ENCODE assay signal across 7 mouse cellular contexts in genomic region chr16:32878972-32879926, GRCm38 (mm10). TPM values are rescaled to one million over a fixed set of nuclear protein-coding genes. Genes with fewer than 3 reads are reported as not detected.
DNase-seq lines count a peak whose midpoint lies in the region; ATAC-seq and TF ChIP-seq lines count a peak whose summit lies in the region.

No protein-coding gene starts in this region.

- DNase-seq in testis, postnatal 14 days (ENCODE audit: low spot score), result no peak
- no peak for DNase-seq in forebrain, embryonic 11.5 days (ENCODE audit: low spot score)
- no peak for DNase-seq in liver, embryonic 13.5 days
- DNase-seq in right cerebral cortex, postnatal 25 days, result no peak
- DNase-seq in B cell, adult 2 months, result no peak

- no peak for ATAC-seq in forebrain, embryonic 11.5 days (replicated peaks; ENCODE audit: low FRiP score)
- ATAC-seq in liver, embryonic 13.5 days (ENCODE audit: low read depth), result no peak
- ATAC-seq in erythroid progenitor cell, adult 5-6 weeks (replicated peaks; ENCODE audit: low FRiP score, poor library complexity, severe bottlenecking), result no peak

- peak overlapping the region; percentile 86; the same call in 1 of the 2 replicates for H3K9ac ChIP-seq in forebrain, embryonic 11.5 days (ENCODE audit: low read length)
- H3K9ac ChIP-seq in liver, embryonic 13.5 days, result peak overlapping the region; percentile 86

- no peaks in the 10 kb centered on the region for H3K27me3 ChIP-seq in testis, adult 2 months (ENCODE audit: control insufficient read depth, insufficient read depth, low read length)
- H3K27me3 ChIP-seq in forebrain, embryonic 11.5 days (ENCODE audit: control insufficient read depth, insufficient read depth, low read length), result no peaks in the 10 kb centered on the region
- H3K27me3 ChIP-seq in liver, embryonic 13.5 days, result no peaks in the 10 kb centered on the region

- no peak for TF ChIP-seq CTCF in testis, adult 2 months (IDR thresholded peaks at IDR 0.05; ENCODE audit: control insufficient read depth, insufficient read depth, insufficient replicate concordance, low read depth, low read length)

- H3K36me3 ChIP-seq in testis, adult 2 months (ENCODE audit: control insufficient read depth, insufficient read depth, low read length), result peaks cover 2% of the 10 kb centered on the region
- no peaks in the 10 kb centered on the region for H3K36me3 ChIP-seq in forebrain, embryonic 11.5 days (ENCODE audit: control insufficient read depth, insufficient read depth, low read length)
- H3K36me3 ChIP-seq in liver, embryonic 13.5 days, result no peaks in the 10 kb centered on the region

- H3K4me2 ChIP-seq in forebrain, embryonic 11.5 days (ENCODE audit: low read depth, low read length, severe bottlenecking), result peak overlapping the region; percentile 62; the same call in 1 of the 2 replicates
- H3K4me2 ChIP-seq in liver, embryonic 13.5 days, result peak overlapping the region; percentile 98

- H3K27ac ChIP-seq in testis, adult 2 months (ENCODE audit: control insufficient read depth, insufficient read depth, low read depth, low read length), result peak overlapping the region; percentile 22; the same call in 1 of the 2 replicates
- H3K27ac ChIP-seq in forebrain, embryonic 11.5 days (ENCODE audit: low read depth, low read length), result no peak overlapping the region
- H3K27ac ChIP-seq in liver, embryonic 13.5 days, result no peak overlapping the region

- no peaks in the 10 kb centered on the region for H3K9me3 ChIP-seq in forebrain, embryonic 11.5 days (ENCODE audit: control insufficient read depth, low read length)
- no peaks in the 10 kb centered on the region for H3K9me3 ChIP-seq in liver, embryonic 13.5 days (replicated peaks)

- H3K4me1 ChIP-seq in testis, adult 2 months (ENCODE audit: control insufficient read depth, insufficient read depth, low read length), result peaks cover 5% of the 10 kb centered on the region
- no peaks in the 10 kb centered on the region; the same call in 1 of the 2 replicates for H3K4me1 ChIP-seq in forebrain, embryonic 11.5 days (replicated peaks; ENCODE audit: control insufficient read depth, insufficient read depth, low read length)
- peaks cover 28% of the 10 kb centered on the region for H3K4me1 ChIP-seq in liver, embryonic 13.5 days (replicated peaks)

- no peak for TF ChIP-seq POLR2A in testis, adult 2 months (IDR thresholded peaks at IDR 0.05; ENCODE audit: control insufficient read depth, low read depth, low read length)

- H3K4me3 ChIP-seq in testis, adult 2 months (ENCODE audit: control insufficient read depth, low read depth, low read length), result peak overlapping the region; percentile 69
- H3K4me3 ChIP-seq in forebrain, embryonic 11.5 days (ENCODE audit: low read depth, low read length), result peak overlapping the region; percentile 92; the same call in 1 of the 2 replicates
- peak overlapping the region; percentile 80 for H3K4me3 ChIP-seq in liver, embryonic 13.5 days (replicated peaks)

- WGBS in forebrain, embryonic 11.5 days, result 88% methylated on average over 14 of the region's 14 CpGs
- 66% methylated on average over 14 of the region's 14 CpGs for WGBS in liver, embryonic 13.5 days (ENCODE audit: insufficient replicate concordance)

RNA-seq across cellular contexts. Expression of gene Rubcn, which starts 1.7 kb away (rescaled TPM):
- polyA plus RNA-seq in testis, adult 2 months (2012; rRNA removed), result 77.3 and 84.7 TPM in 2 replicates
- polyA plus RNA-seq in forebrain, embryonic 11.5 days (2014; fragmentation: Nextera tagmentation; extraction: Ambion mirVana), result 18.6 and 21.7 TPM in 2 replicates
- 4.3 and 5.2 TPM in 2 replicates for polyA plus RNA-seq in liver, embryonic 13.5 days (2015; fragmentation: Nextera tagmentation; extraction: Ambion mirVana)
- 6.5 and 13.0 TPM in 2 replicates for total RNA-seq in erythroid progenitor cell, adult 5-6 weeks (2015; ENCODE audit: low replicate concordance)
- total RNA-seq in erythroid progenitor cell, adult 5-6 weeks (2017; ENCODE audit: low replicate concordance), result 6.0 and 7.9 TPM in 2 replicates

RNA-seq across cellular contexts. Expression of gene Fyttd1, which starts 1.9 kb away (rescaled TPM):
- polyA plus RNA-seq in testis, adult 2 months (2012; rRNA removed), result 35.8 and 45.3 TPM in 2 replicates
- 110 and 118 TPM in 2 replicates for polyA plus RNA-seq in forebrain, embryonic 11.5 days (2014; fragmentation: Nextera tagmentation; extraction: Ambion mirVana)
- 34.0 and 42.4 TPM in 2 replicates for polyA plus RNA-seq in liver, embryonic 13.5 days (2015; fragmentation: Nextera tagmentation; extraction: Ambion mirVana)
- 5.8 and 11.3 TPM in 2 replicates for total RNA-seq in erythroid progenitor cell, adult 5-6 weeks (2015; ENCODE audit: low replicate concordance)
- 7.4 and 19.7 TPM in 2 replicates for total RNA-seq in erythroid progenitor cell, adult 5-6 weeks (2017; ENCODE audit: low replicate concordance)

RNA-seq across cellular contexts. Expression of gene Lrch3, which starts 34.7 kb away (rescaled TPM):
- 14.2 and 15.4 TPM in 2 replicates for polyA plus RNA-seq in testis, adult 2 months (2012; rRNA removed)
- polyA plus RNA-seq in forebrain, embryonic 11.5 days (2014; fragmentation: Nextera tagmentation; extraction: Ambion mirVana), result 38.1 and 39.1 TPM in 2 replicates
- 6.2 and 6.7 TPM in 2 replicates for polyA plus RNA-seq in liver, embryonic 13.5 days (2015; fragmentation: Nextera tagmentation; extraction: Ambion mirVana)
- total RNA-seq in erythroid progenitor cell, adult 5-6 weeks (2015; ENCODE audit: low replicate concordance), result 12.6 and 17.6 TPM in 2 replicates
- 19.9 and 22.3 TPM in 2 replicates for total RNA-seq in erythroid progenitor cell, adult 5-6 weeks (2017; ENCODE audit: low replicate concordance)
